Mouse (Mus musculus) testis, adult 2 months (tissue): ENCODE results near the gene Cryl1. TPM values are rescaled to one million over a fixed set of nuclear protein-coding genes. Genes with fewer than 3 reads are reported as not detected.

Source experiments
- H3K27ac ChIP-seq: fragments of 200-500 bp; 2 replicates; pipeline ENCODE4 v1.5.1; 2012; ENCODE audit warnings: low read depth, low read length; ENCODE audit not compliant: control insufficient read depth, insufficient read depth
- H3K27me3 ChIP-seq: fragments of 200-500 bp; 2 replicates; pipeline ENCODE4 v1.6.1; 2012; ENCODE audit warnings: mild to moderate bottlenecking, low read length, moderate library complexity; ENCODE audit not compliant: control insufficient read depth, insufficient read depth
- H3K36me3 ChIP-seq: fragments of 200-500 bp; 2 replicates; pipeline ENCODE4 v1.6.1; 2012; ENCODE audit warnings: mild to moderate bottlenecking, low read length; ENCODE audit not compliant: control insufficient read depth, insufficient read depth
- H3K4me1 ChIP-seq: fragments of 200-500 bp; 2 replicates; pipeline ENCODE4 v1.6.1; 2012; ENCODE audit warnings: low read length; ENCODE audit not compliant: control insufficient read depth, insufficient read depth
- H3K4me3 ChIP-seq: fragments of 200-500 bp; 2 replicates; pipeline ENCODE4 v1.5.1; 2012; ENCODE audit warnings: low read depth, mild to moderate bottlenecking, low read length, moderate library complexity, mixed read lengths; ENCODE audit not compliant: control insufficient read depth
- CTCF ChIP-seq: fragments of 200-500 bp; IDR thresholded peaks from 2 replicates; pipeline ENCODE4 v1.5.1; 2012; ENCODE audit warnings: low read depth, mild to moderate bottlenecking, inconsistent platforms, low read length, moderate library complexity; ENCODE audit not compliant: control insufficient read depth, insufficient read depth, insufficient replicate concordance
- POLR2A ChIP-seq: fragments of 200-500 bp; IDR thresholded peaks from 2 replicates; pipeline ENCODE4 v1.6.1; 2012; ENCODE audit warnings: low read depth, mild to moderate bottlenecking, inconsistent platforms, low read length, moderate library complexity; ENCODE audit not compliant: control insufficient read depth
- polyA plus RNA-seq: library from polyadenylated mRNA; depleted of rRNA; stranded (reverse); fragments of >200 nt; gene quantifications from 2 replicates; pipeline ENCODE4 v1.2.3, GENCODE M21; 2012

The Cryl1 gene
- polyA plus RNA-seq, 1 experiment = 5.3 TPM

DNA sequence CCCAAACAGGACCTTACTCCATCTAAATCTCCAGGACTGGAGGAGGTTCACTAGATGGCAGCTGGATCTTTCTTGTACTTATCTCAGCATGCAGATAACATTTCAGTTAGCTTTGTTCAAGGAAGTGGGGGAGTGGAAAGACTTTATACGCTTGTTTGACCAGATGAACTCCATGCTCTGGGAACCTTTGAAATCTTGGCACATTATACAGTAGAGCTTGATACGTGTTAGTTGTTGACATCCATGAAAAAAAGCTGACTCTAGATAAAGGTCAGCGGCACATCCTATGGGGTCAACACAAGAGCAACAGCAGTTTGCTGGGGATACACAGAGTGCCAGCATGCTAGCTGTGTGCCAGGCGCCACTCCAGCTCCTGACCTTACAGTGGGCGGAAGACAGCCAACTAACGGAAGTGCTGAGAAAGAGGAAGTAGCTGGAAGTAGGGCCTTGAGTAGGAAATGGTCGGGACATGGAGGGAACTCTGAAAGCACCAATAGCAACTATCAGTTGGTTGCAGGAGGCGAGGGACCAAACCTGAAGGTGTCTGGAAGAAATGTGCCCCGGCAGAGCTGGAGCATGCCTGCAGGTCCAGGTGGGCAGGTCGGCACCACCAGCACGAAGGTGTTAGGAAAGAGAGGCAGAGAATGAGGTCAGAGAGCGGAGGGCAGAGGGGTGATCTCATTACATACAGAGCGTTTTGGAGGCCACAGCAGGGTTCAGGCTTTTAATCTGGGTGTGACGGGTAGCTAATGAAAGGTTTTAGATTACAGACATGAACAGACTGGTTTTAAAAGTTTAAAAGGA, 11.4 kb downstream of the Cryl1 start:
- no peak for TF ChIP-seq CTCF
- TF ChIP-seq POLR2A = no peak

DNA sequence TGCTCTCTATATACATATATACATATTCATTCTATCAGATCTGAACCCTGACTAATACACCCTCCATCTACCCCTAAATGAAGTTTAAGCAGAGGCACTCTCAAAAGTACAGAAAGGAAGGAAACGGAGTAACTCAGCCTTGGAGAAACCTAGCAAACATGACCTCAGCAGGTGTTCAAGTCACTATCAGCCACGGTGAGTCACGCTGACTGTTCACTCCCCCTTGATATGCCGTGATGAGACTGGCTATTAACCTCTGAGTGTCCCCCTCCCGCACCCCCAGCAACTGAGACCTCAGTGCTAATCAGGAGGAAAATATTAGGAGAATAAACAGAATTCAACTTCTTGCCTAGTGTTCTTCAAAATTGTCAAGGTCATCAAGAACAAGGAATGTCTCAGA, 12.7 kb downstream of the Cryl1 start:
- H3K4me1 ChIP-seq = peaks cover 3% of the 10 kb centered on the region
- no peak for TF ChIP-seq CTCF
- TF ChIP-seq POLR2A = no peak
- H3K36me3 ChIP-seq = no peaks in the 10 kb centered on the region
- H3K27ac ChIP-seq = no peak overlapping the region
- H3K27me3 ChIP-seq = no peaks in the 10 kb centered on the region
- H3K4me3 ChIP-seq = no peak overlapping the region

More for the DNA sequence above, 11.4 kb downstream of the Cryl1 start:
- Histone ChIP-seq H3K4me3 (no peak overlapping the region), H3K4me1 (peaks cover 3% of the 10 kb centered on the region), H3K27ac (no peak overlapping the region), H3K36me3 (no peaks in the 10 kb centered on the region), H3K27me3 (no peaks in the 10 kb centered on the region)

DNA sequence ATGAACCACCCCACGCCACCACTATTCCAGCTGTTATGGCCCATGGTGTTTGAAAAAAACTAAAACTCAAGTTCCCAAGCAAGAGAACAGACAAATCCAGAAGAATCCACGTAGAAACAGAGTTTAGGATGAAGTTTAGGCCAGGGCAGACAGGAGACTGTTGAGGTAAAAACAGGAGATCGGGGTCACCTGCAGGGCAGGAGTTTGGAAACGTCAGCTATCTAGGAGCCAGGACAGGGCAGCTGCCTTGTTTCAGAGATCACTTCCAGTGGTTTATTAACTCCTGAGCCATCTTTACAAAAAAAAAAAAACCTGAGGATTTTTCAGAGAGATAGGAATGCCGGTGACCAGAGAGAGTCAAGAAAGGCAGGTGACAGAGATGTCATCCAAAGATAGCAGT, 20.8 kb downstream of the Cryl1 start:
- no peak overlapping the region for H3K4me3 ChIP-seq
- no peak overlapping the region for H3K27ac ChIP-seq
- TF ChIP-seq POLR2A (no peak), CTCF (no peak)
- H3K27me3 ChIP-seq = no peaks in the 10 kb centered on the region
- H3K36me3 ChIP-seq = no peaks in the 10 kb centered on the region
- no peaks in the 10 kb centered on the region for H3K4me1 ChIP-seq

DNA sequence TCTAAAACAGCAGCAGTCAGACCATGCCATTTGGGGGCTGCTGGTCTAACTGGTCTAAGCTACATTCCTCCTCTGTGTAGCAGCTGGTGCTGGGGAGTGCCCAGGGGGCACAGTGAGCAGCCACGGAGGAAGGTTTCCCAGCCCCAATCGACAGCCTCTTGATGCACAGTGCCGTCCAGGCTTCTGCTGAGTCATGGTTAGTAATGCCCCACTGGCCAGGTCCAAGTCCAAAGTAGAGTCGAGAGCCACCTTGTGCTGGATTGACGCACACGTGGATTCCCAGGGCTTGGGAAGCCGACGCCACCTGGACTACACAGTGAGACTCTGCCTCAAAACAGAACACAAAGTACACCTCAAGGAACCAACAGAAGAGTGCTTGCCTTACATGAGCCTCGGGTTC, 21.4 kb downstream of the Cryl1 start:
- Histone ChIP-seq H3K27ac (no peak overlapping the region), H3K36me3 (no peaks in the 10 kb centered on the region), H3K27me3 (no peaks in the 10 kb centered on the region), H3K4me3 (no peak overlapping the region), H3K4me1 (no peaks in the 10 kb centered on the region)
- TF ChIP-seq CTCF = no peak
- no peak for TF ChIP-seq POLR2A

DNA sequence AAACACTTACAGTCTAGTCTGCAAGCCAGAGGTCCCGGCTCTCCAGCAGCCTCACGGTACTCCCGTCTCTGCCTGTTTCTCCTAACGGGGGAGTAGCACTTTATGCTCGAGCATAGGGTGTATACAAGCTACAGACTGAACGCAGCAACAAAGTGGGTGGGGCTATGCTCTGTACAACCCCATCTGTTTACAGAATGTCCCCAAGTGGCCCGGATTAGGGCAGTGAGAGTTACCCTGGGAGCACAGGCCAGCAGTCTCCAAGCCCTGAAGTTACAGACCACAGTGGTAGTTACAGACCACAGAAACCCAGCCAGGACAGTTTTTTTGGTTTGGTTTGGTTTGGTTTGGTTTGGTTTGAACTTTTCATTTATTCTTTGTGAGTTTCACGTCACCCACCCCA, 22.3 kb downstream of the Cryl1 start:
- Histone ChIP-seq H3K27me3 (no peaks in the 10 kb centered on the region), H3K4me1 (no peaks in the 10 kb centered on the region), H3K27ac (no peak overlapping the region), H3K4me3 (no peak overlapping the region), H3K36me3 (no peaks in the 10 kb centered on the region)
- TF ChIP-seq POLR2A (no peak), CTCF (no peak)

DNA sequence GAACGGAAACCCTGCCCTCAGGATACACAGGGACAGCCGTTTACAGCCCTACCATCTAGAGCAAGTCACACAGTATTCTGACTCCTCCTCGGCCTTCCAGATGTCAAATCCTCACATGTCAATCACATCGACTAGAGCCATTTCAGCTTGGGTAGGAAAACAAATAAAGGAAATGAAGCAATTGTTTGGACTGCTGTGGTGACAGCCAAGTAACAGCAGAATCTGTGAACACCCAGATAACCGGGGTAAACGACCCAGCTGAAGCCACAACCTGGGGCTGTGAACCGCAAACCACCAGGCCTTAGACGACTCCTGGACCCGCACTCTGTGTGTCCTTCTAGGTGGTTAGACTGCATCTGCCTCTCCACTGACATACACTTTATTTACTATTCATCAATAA, 23.1 kb downstream of the Cryl1 start:
- H3K27ac ChIP-seq = no peak overlapping the region
- no peak overlapping the region for H3K4me3 ChIP-seq
- TF ChIP-seq CTCF = no peak
- TF ChIP-seq POLR2A = no peak
- H3K4me1 ChIP-seq = no peaks in the 10 kb centered on the region
- H3K36me3 ChIP-seq = no peaks in the 10 kb centered on the region
- H3K27me3 ChIP-seq = no peaks in the 10 kb centered on the region

DNA sequence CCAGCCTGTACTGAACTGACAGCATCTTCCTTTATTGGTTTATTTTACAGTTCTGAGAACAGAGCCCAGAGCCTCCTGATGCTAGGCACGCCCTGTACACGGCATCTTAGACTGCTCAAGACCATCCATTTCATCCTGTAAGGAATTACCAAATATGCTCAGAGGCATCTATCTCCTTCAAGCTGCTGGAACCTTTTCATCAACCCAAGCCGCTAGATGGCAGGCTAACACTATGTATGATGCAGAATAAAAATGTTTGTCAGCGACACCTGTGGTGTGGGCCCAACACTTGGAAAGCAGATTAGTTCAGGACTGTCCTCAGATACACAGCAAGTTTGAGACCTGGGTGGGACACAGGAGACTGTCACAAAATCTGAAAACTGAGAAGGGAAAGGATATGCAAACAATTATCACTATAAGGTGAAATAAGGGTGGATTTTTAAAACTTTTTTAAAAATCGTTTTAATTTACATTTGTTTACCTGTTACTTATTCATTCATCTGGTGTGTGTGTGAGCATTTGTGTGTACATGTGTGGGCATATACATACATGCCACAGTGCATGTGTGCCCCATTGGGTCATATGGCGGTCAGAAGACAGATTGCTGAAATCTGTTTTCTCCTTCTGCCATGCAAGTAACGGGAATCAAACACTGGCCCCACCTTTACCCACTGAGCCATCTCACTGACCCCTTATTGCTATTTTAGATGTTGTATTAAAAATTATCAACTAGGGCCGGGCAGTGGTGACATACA, 25.8 kb downstream of the Cryl1 start:
- TF ChIP-seq CTCF (no peak), POLR2A (no peak)

More for the DNA sequence above, 25.8 kb downstream of the Cryl1 start:
- Histone ChIP-seq H3K4me3 (no peak overlapping the region), H3K36me3 (no peaks in the 10 kb centered on the region), H3K4me1 (no peaks in the 10 kb centered on the region), H3K27me3 (no peaks in the 10 kb centered on the region), H3K27ac (no peak overlapping the region)
